Mouse (Mus musculus): ENCODE measurements around the gene Fndc9.

Gene Fndc9

DNA sequence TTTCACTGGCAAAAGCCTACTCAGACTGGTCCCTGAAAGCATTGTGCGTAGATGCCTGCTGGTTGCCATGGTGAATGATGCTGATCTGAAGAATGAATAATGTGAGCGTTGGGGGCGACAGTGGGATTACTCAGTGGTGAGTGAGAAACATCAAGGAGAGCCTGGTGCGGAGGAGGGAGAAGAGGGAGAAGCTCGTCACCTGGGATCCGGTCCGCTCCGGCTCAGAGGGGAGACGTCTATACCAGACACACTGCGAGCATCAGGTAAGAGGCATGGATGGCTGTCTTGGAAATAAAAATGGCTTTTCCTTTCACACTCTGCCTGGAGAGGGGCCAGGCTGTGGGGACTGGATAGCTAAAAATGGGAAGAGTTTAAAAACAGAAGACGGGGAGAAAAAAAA lies at the start of gene Fndc9:
Gene Fndc9, plus strand, starts transcription at position 198 of the 400 bp plus-strand sequence.
- no peak for DNase-seq (ENCODE audit: low read depth, low spot score)

GRCm38 (mm10) chr11:46188283-46188682 lies 47.0 kb upstream of the Fndc9 start:
- no peak for DNase-seq (ENCODE audit: low read depth, low spot score)

DNA sequence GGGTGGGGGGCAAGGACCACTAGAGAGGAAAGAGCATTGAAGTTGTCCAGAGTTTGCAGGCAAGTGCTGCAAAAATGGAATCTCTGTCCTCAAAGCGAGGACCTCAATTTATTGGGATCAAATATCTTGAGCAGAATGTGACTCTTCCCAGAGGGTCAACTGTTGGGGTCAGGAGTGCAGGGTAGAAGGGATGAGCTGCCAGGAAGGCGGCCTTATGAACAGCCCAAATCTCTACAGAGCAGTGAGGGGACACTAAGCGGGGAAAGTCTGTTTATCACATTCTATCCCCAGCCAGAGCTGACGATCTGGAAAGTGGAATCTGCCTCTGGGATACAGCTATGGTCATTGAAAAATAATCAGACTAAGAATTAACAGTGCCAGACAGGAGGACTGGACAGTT lies 41.2 kb upstream of the Fndc9 start:
- no peak for DNase-seq (ENCODE audit: low read depth, low spot score)

DNA sequence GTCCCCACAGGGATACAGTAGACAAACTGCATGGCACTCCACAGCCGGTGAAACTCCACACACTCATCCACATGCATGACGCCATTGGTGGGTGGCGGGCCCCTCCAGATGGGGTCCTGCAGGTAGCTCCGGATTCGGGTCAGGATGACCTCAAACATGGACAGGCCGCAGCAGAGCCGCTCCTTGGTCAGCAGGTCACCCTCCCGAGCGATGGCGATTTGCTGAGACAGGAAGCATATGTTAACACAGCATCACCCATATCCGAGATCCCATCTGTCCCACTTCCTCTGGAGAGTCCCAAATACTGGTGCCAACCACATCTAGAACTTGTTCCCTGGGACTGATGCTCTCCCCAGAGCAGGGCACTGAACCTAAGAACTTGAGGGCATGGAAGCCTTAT lies 34.7 kb upstream of the Fndc9 start:
- no peak for DNase-seq (ENCODE audit: low read depth, low spot score)

GRCm38 (mm10) chr11:46201636-46202546 lies 33.4 kb upstream of the Fndc9 start:
- DNase-seq (ENCODE audit: low read depth, low spot score): no peak

DNA sequence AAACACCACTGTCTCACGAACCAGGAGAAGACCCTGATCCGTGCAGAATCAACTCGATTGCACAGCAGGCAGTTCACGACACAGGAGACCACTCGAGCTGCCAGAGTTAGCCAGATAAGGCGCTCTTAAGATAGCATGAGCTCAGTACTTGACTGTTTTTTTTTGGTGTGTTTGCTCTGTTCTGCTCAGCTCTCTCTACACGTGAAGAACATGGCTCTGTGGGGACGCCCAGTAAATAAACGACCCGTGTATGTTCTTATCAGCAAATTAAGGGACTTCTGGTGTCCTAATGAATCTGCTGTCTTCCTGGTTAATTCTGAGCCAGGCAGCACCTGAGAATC lies 32.8 kb upstream of the Fndc9 start:
- DNase-seq (ENCODE audit: low read depth, low spot score): no peak

DNA sequence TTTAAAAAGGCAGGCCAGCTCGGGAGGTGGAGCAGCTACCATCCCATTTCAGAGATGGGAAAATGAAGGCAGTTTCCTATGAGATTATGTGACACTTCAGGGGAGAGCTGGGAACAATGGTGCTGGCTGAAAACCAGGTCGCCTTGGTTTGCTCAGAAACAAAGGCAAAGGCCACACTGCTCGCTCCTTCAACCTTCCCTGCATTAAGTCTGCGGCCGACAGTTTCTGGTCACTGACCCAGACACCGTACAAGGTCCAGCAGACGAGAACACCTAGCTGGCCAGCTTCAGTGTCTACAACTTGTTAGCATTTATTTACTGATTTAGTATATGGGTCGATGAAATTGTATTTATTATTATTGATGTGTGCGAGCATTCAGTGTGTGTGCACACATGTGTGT lies 30.5 kb upstream of the Fndc9 start:
- no peak for DNase-seq (ENCODE audit: low read depth, low spot score)

DNA sequence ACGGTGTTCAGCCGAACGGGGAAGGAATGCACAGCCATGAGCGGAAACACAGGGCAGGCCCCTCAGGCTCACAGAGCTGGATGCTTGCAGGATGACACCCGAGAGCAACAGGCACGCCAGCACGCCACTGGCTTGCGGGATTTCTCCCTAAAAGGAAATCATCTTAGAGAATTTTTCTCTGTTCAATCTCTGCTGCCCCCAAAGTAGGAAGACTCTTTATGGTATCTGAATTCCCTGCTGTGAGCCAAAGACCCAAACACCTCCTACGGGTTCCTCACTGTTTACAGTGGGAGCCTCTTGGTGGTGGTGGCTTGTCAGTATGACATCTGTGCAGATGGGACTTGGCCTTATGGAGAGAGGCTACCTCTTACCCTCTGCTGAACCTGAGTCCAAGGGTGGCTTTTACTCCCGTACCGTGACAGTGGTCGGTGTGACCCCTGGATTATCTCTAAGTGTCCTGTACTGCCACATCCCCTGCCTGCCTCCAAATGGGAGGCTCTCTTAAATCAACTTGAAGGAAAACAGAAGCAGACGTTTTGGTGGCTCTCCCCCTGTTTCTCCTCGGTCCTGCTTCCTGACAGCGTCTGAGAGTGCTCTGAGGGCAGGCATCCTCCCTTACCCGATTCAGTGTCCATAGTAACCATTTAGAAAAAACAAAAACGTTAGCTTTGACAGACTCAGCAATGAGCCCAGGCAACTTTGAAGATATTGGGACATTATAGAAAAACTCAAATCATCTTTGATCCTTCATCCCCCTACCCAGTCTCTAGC lies 29.5 kb upstream of the Fndc9 start:
- DNase-seq (ENCODE audit: low read depth, low spot score): no peak

DNA sequence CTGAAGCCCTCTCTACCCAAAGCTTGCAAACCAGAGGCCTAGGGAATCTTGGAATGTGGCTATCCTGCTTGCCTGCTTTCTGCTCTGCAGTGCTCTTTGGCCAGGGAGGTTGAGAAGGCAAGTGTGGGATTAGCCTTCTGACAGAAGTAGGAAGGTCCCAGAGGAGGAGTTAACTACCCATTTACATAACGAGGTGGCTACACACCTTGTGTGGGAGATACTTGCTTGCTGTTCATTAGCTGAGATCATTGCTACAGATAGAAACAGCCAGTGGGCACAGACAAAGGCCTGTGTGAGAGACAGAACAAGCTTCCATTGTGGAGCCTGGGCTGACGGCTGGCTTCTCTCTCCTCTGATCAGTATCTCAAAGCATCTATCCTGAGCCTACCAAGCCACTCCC lies 25.4 kb upstream of the Fndc9 start:
- DNase-seq (ENCODE audit: low read depth, low spot score): no peak

DNA sequence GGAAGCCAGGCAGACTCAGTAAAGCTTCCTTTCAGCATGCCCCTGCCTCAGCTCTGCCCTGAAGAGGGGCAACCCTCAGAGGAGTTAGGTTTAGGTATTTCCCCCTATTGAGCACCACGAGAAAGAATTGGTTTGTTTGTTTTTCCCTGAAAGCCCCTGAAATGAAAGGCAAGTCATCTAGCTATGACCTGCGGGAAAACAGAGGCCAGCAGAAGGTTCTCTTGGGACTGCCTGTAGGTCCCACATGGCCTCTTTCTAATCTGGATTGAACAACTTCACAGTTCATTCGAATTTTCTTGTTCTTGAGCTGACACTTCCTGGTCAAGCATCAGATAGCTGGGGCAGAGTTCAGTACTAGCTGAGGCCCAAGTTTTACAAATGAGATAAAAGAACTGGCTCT lies 23.5 kb upstream of the Fndc9 start:
- DNase-seq (ENCODE audit: low read depth, low spot score): no peak

DNA sequence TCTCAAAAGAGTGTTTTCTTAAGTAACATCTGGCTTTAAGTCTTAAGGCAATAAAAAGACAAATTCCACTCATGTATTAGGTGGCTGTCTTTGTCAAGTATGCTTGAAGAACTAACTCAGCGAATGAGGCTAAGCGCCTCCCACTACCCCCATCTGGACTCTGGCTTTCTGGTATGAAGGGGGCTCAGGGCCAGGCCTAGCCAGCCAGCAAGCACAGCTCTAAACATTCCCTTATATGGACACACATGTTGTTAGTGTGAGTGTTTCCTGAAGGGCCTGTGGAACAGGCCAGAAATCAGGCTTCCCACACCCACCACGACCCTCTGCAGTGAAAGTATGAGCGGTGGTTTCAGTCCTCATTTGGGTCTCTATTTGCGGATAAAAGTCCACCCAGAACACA lies 21.5 kb upstream of the Fndc9 start:
- no peak for DNase-seq (ENCODE audit: low read depth, low spot score)

- DNase-seq (ENCODE audit: low read depth, low spot score): no peak
Observed at GRCm38 (mm10) chr11:46214368-46215230, 20.7 kb upstream of the Fndc9 start.

DNA sequence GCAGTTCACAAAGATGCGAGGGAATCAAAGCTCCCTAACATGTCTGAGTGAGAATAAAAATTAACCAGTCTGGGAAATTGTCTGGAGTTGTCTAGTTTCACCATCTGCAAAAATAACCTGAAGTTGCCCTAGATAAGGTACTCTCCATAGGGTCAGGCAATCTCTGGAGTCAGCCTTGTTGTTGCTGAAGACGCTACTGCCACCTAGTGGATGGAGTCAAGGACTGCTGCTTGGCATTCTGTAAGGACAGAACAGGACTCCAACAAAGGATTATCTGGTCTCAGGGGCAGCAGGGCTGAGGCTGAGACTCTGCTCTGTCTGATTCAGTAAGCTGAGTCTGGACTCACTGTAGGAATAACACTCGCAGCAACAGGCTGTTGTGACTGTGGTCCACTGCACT lies 20.0 kb upstream of the Fndc9 start:
- peak; percentile 90 for DNase-seq (ENCODE audit: low read depth, low spot score)

- DNase-seq (ENCODE audit: low read depth, low spot score): no peak
Observed at GRCm38 (mm10) chr11:46216669-46217068, 18.7 kb upstream of the Fndc9 start.

DNA sequence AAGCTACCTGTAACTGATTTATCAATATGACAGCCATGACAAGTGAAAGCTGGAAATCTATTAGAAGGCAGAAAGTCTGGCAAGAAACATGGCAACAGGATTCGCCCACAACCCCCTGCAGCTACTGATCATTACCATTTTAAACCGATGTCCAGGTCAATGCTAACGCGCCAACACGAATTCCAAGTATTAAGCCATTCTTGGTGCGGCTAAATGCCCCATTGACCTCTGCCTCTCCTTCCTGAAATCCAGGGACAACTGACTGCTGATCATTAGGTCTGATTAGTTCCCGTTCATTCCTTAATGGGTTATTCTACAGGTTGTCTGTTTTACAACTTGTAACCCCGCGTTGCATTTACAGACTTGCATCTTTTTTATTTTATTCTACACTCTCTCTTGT lies 17.6 kb upstream of the Fndc9 start:
- no peak for DNase-seq (ENCODE audit: low read depth, low spot score)

GRCm38 (mm10) chr11:46218584-46218983 lies 16.7 kb upstream of the Fndc9 start:
- DNase-seq (ENCODE audit: low read depth, low spot score): no peak

DNA sequence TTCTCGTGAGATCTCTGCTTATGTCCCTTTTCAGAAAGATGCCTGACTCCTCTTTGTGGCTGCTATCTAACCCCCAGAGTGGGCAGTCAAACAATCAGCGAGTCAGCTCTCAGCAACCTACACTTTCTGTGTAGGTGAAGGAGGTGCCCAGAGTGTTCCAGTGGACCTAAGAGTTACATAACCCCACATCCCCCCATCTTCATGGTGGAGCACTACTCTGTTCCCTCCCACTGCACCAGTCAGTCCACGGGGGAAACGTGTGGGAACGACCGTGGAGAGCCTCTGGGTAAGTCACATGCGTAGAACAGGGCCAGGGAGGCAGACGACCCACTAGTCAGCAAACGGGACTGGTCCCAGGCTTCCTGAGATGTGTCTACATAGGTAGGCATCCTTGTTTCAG lies 16.0 kb upstream of the Fndc9 start:
- no peak for DNase-seq (ENCODE audit: low read depth, low spot score)

DNA sequence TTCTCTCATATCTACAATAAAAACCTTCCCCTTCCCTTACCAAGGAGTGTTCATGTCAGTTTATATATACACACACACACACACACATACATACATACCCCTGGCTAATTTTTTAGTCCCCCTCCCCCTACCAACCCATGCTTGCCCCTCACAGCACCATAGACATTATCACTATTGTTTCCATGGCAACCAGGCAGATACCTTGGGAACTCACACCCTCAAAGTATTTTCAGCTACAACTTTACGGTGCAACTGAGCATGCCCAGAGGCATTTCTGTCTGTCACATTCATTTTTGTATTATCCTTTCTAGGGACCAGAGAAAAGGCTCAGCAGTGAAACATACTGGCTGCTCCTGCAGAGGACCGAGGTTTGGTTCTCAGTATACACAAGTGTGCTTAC lies 15.1 kb upstream of the Fndc9 start:
- DNase-seq (ENCODE audit: low read depth, low spot score): no peak

GRCm38 (mm10) chr11:46223575-46223974 lies 11.8 kb upstream of the Fndc9 start:
- DNase-seq (ENCODE audit: low read depth, low spot score): no peak

- DNase-seq (ENCODE audit: low read depth, low spot score): no peak
Observed at GRCm38 (mm10) chr11:46225345-46225744, 10.0 kb upstream of the Fndc9 start.

DNA sequence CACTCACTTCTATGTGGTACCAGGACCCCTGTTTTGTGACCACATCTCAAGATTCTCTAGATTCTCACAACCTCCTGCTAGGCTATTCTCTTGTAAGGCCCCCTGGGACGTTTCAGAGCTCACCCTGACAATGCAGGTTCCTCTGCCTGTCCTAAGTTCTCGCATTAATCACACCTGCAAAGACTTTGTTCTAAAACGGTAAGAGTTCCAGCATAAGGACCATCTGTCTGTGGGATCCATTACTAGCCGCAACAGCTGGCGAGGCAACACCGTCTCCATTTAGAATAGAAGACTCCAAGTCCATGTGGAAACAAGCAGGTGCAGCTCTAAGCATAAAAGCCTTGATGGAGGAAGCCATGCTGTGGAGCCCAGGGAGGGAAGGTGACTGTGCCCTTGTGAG lies 5.1 kb upstream of the Fndc9 start:
- DNase-seq (ENCODE audit: low read depth, low spot score): no peak

DNA sequence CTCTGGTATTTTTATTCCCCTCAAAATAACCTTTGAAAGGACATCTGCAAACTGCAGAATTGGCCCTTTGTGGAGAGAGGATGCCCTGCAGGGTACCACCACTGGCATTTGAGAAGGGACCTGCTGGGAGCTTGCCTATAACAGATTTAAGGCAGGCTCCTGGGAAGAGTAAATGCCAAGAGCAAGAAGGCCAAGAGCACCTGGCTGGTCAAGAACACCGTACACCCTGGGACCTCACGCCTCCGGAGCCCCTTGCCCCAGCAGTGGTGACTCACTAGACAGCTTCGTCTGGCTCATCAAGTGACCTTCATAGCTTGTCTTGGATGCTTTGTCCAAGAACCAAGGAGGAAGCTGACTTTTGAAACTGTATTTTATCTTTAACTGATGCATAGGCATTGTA lies 2.5 kb upstream of the Fndc9 start:
- no peak for DNase-seq (ENCODE audit: low read depth, low spot score)

Data from embryo, embryonic 11.5 days (tissue).